Mouse (Mus musculus) kidney, postnatal 36 days (tissue): ENCODE measurements around the gene Celsr3.
A peak's percentile ranks its signal among the peaks of the same experiment; 100 is the strongest.

Experiments
- DNase-seq, 2 experiments: peaks; one replicate each; pipeline ENCODE4 v3.0.0; 2021 to 2022; ENCODE audit warnings: mixed read lengths in 2 of 2

Celsr3 gene

DNA sequence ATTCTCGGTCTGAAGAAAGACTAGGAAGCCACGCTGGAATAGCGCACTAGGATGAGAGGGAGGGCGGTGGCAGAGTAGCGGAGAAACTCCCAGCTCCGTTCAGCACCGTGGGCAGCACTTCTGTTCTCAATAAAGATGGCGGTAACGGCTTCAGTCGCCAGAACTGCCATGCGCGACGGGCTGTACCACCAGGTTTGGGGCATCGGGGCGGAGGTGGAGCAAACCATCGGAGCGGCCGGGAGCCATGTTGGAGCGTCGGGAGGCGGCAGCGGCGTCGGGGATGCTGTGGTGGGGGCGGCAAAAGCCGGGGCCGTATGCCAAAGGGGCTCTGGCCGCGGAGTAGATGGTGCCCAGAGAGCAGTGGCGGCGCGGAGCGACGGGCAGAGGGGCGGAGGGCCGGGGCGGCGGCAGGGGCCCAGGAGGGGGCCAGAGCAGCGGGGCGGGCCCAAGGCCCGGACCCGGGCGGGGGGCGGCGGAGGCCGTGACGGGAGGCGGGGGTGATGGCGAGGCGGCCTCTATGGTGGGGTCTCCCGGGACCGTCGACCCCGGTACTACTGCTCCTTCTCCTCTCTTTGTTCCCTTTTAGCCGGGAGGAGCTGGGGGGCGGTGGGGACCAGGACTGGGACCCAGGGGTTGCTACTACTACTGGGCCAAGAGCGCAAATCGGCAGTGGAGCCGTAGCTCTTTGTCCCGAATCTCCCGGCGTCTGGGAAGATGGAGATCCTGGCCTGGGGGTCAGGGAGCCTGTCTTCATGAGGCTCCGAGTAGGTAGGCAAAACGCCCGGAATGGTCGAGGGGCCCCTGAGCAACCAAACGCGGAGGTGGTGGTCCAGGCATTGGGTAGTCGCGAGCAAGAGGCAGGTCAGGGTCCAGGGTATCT lies at the start of gene Celsr3:
TSS of gene Celsr3 (plus strand) at position 501 of the 880 bp plus-strand sequence.
- peak in 1 of 2 experiments; percentile 38 for DNase-seq

DNA sequence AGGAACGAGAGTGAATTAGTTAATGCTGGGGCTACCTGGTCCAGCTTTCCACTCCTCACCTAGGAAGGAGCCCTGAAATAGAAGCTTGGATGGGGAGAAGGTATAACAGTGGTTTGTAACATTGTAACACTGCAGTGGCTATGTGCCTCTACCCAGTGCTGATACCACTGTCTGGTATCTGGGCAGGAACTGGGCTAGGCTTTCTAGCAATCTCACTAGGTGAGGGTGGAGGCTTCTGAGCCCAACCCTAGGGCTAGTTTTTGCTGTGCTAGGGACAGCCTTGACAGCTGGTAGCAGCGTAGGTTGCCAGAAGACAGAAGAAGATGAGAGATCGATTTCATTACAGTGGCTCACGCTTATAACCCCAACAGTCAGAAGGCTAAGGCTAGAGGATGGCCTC lies 49.5 kb upstream of the Celsr3 start:
- no peak for DNase-seq

DNA sequence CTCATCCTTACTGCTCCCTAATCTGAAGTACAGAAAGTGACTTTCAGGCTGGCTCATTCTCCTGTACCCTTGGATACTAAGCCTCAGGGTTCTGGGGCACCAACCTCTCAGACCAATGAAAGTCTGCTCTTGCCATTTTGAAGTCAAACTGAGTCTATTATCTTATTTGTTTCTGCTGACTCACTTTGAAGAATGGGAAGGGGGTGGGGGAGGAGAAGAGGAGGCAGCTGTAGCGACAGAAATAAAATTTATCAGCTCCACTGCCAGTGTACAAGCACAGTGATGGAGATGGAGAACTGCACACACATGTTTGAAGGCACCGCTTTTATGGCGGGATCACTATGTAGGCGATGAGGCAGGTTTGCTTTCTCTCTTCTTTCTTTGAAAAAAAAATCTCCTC lies 48.8 kb upstream of the Celsr3 start:
- no peak for DNase-seq

DNA sequence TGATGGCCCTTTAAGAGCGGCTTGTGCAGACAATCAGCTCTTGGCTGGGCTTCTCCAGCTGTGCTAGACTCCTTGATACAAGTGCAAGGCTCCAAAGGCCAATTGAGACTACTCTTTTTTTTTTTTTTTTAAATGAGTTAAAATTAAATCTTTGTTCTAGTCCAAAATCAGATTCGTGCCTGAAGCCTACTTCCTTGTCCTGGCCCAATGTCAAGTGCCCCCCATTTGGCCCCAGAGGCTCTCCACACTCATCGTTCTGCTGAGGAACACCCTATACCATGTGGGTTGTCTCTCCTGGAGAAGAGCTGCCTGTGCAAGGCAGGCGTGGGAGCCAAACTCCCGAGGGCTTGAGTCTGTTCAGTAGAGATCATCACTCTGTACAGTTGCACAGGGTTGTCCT lies 45.2 kb upstream of the Celsr3 start:
- peak; percentile 65 to 73 for DNase-seq

DNA sequence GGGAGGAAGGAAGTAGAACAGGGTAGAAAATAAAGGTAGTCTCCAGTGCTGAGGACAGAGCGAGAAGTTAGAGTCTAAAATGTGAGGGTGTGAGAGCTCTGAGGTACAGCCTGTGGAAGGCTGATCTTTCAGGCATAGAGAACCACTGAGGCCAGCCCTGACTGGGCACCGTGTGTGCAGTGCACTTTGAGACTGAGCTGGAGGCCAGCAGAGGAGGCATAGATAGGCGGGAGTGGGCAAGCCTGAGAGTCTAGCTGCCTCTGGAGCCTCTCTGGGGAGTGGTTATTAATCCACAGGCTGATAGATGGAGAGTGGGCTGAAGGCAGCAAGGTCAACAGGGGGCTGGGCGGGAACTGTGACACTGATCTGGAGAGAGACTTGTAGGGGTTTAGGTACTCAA lies 44.2 kb upstream of the Celsr3 start:
- DNase-seq: peak in 1 of 2 experiments; percentile 47

DNA sequence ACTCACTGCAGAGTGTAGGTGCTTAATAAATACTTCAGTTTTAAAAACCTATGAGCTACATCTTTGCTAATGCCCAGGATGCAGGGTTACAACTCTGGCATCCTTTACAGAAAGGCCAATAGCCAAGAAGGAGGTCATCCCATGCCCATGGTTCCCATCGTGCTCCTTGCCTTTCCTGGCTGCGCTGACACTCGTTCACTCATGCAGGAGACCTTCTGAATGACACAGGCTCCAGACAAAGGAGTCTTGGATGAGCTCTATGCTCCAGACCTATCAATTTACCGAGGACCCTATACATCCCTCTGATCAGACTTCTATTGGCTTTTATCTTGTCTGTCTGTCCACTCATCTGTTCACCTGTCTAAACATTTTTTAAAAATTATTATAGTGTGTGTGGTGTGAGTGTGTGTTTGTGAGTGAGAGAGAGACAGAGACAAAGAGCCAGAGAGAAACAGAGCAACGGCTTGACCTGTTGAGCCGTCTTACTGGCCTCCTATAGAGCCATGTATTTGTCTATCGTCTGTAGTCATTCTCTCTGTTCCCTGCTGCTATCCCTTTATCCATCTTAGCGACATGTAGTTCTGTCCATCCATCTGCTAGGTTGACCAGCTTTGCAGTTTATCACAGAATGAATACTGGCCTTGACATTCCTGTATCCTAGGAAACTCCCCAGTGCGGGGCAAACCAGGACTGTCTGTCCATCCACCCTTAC lies 43.1 kb upstream of the Celsr3 start:
- no peak for DNase-seq

DNA sequence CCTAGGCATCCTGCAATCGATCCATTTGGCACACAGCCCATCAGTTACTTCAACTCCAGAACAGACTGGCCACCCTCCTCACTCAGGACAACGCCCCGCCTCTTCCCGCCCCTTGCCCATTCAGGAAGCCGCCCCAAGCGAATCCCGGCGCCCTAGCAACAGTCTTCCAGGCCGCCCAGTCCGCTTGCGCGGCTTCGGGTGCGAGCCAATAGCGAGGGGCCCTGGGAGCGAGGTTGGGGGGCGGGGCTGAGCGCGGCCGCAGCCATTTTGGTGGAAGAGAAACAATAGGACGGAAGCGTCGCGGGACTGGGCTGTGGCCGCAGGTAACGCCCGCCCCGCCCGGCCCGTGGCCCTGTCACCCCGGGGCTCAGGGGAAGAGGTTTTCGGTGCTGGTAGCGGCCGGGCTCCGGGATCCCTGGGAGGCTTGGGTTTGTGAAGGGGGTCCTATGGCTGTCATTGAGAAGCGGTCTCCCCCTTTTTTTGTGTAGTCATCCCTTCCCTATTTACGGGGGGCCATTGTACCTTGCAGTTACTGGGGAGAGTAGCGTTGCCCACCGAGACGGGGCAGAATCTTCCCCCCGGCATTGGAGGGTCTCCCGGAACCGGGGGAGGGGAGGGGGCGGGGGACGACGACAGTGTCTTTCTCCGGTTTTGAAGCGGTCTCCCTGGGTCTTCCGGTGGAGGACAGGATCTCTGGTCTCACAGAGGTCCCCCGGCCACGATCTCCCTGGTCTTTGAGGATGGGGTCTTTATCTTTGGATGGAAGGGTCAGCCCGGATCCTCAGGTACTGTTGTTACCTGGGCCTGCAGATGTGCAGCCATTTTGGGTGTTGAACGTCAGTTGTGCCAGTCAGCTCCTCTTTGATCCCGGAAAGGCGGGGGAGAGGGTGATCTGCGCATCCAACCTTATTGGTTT lies 42.3 kb upstream of the Celsr3 start, which contains the start of gene Ip6k2:
TSS of gene Ip6k2 (plus strand) at position 249 of the 916 bp plus-strand sequence.
- DNase-seq: peak; percentile 97 to 98

DNA sequence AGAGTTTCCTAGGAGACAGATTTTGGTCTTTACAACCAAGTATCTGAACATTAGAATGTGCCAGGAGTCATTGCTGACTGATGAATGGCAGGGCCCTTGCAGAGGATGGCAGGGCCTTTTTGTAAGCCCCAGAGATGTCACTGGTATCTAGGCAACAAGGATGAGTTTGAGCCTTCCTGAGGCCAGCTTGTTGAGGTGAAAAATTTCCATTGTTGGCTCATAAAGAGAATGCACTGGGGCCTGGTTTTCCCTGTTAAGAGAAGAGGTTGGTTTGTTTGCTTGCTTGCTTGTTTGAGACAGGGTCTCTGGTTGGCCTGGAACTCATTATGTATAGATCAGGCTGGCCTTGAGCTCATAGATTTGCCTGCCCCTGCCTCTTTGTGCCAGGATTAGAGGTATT lies 40.7 kb upstream of the Celsr3 start:
- no peak for DNase-seq

DNA sequence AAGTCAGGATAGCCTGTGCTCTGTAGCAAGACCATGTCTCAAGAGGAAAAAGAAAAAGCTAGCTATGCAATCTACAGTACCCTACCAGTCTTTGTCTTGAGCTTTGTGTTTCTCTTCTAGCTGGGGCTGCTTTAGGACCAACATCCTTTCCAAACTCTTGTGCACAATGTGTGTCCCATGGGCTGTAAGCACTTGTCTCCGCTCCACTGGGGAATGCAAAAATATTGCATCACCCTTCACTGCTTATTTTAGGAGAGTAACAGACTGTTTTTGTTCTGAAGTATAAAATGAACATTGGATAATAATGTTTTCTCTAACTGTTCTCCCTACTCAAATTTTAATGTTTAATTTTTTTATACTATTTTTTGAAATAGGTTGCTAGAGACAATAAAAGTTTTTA lies 39.6 kb upstream of the Celsr3 start:
- no peak for DNase-seq

DNA sequence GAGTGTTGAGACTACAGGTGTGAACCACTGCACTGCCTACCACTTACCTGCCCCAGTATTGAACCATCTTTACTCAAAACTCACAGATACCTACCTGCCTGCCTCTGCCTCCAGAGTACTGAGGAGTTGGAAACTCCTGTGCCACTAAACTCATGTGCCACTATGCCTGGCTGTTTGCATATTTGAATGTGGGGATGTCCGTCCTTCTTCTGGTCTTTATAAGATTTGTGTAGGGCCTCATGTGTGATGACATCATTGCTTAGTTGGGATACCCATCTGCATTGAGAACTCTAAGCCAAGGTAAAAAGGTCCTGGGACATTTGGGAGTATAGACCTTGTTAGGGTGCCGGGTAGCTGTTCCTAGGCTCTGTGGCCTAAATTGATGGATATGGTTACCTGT lies 39.0 kb upstream of the Celsr3 start:
- no peak for DNase-seq

DNA sequence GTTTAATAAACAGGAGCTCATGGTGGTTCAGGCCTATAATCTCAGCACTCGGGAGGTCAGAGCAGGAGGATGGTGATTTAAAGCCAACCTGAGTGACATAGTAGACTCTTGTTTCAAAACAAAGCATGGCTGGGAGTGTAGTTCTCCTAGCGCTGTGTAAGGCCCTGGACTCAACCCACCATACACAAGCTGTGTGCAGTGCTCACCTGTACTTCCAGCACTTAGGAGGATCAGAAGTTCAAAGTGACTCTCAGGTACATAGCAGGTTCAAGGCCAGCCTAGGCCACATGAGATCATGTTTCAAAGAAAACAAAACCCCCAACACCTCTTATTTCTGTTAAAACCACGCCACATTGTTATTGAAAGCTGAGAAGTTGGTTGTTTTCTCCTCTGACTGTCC lies 37.4 kb upstream of the Celsr3 start:
- DNase-seq: no peak

DNA sequence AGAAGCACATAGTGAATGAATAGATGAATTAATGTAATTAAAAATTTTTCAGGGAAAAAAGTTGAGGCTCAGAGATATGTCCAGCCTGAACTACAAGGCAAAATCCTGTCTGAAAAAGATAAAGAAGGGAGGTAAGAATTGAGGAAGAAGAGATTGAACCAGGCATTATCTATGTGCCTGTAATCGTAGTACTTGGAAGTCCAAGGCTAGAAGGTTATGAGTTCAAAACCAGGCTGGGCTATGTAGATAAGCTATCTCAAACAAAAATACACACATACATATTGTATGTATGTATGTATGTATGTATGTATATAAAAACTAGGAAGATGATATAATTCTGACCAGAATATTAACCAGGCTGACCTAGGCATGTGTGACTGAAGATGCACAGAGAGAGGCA lies 33.8 kb upstream of the Celsr3 start:
- DNase-seq: no peak

DNA sequence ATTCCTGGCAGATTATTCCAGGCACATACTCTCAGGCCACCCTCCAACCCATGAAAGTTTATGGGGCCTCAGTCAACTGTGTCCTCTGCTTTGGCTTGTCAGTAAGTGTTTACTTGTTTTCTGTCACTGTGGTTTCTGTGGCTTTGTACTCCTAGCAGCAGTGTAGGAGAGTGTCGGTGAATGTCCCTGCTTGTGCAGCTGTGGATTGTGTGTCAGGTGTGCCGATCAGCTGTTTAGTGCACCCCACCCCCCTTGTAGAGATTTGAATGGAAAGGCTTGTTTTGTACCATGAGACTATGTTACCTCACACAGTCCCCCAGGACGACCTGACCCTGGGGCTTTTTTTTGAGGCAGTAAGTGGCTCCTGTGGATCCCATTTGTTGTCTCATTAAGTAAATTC lies 33.4 kb upstream of the Celsr3 start:
- no peak for DNase-seq

DNA sequence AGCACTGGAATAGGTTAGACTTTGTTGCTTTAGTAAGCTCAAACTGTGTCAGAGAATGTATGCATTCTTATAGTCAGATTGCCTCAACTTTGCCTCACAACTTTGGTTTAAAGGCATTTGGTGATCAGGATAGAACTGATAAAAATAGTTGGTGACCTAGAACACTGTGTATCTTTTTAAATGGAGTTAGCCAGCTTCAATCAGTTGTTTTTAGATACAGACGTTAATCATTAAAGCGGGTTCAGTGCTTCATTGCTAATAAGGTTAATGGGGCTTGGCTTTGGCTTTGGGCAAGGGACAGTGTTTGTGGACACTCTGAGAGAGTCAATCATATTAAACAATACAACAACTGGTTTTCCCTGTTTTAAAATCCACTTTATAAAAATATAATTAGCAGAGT lies 30.8 kb upstream of the Celsr3 start:
- peak; percentile 36 to 84 for DNase-seq

DNA sequence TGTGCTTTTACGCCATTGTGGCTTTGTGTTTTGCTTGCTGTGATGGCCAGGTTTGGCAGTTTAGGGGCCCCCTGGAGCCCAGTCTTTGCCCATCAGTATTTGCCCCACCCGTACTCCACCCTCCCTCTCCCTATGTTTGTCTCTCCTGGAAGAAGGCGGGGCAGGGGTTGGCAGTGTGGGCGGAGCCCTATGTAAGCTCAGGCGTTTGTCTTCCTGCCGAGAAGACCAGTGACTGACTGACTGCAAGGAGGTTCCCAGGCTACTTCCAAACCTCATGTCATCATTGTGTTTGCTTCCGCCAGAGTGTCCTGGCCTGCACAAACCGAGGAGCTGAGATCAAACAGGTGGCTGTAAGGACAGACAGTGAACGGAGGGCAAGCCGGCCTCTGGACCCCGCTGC lies 30.4 kb upstream of the Celsr3 start:
- DNase-seq: peak; percentile 82 to 93

DNA sequence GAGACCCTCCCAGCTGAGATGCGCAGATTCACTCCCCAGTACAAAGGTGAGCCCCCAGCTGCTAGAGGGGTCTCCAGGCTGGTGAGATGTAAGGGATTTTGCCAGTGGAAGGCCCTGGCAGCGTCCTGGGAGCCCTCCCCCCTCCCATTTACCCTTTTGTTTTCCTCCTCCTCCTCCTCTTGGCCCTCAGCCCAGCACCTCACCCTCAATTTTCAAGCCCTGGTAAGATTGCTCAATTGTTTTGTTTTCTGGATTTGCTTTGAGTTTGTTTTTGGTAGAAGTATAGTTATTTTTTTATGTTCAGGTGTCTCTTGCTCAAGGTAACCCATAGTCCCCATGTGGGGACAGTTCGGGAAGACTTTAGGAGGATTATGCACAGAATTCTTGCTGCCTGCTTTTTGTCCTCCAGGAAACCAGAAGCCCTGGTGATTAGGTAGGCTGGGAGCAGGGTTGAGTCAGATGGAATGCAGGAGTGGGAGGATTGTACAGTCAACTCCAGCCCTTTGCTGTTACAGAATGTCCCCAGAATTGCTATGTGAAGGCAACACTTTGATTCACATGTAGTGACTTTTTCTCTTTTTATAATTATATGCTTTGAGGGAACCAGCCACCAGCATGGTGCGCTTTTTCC lies 29.7 kb upstream of the Celsr3 start:
- peak; percentile 54 for DNase-seq

DNA sequence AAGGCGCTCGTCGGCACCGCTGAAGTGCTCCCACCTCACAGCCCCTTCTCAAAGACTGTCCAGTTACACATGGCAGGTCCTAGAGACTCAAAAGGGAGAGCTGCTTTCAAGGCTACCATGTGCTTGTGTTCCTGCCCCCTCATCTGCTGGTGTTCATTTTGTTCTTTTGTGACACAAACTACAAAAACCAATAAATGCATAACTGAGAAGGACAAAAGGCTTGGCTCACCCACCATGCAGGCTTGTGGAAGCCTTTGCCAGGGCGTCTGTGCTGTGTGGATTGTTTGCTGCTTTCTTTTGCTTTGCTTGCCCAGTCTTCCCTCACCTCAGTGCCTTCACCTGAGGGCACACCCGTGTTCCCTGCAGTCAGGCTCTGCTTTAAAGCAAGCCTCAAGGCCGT lies 28.6 kb upstream of the Celsr3 start:
- no peak for DNase-seq

DNA sequence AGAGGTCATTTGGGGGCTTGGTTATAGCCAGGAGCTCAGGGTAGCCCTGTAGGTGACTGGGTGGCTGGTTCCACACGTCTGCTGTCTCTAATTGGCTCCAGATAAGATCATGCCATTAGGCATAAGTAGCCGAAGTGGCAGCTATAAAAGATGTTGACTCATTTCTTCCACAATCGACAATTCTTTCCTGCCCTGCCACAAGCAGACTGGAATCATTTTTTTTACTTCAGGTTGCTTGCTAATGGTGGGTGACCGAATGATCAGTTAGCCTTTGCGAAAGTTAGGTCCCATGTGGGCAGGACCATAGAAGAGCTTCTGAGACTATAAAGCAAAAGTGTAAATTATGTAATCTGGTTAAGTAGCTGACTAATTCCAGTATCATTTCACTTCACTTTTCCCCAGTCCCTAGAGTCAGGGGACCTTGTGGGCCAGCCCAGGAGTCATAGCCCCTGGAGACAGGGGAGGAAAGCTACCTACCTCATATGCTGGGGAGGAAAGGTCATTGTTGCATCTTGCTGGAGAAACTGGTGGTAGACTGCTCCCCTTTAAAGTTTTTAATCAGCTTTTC lies 27.5 kb upstream of the Celsr3 start:
- no peak for DNase-seq

DNA sequence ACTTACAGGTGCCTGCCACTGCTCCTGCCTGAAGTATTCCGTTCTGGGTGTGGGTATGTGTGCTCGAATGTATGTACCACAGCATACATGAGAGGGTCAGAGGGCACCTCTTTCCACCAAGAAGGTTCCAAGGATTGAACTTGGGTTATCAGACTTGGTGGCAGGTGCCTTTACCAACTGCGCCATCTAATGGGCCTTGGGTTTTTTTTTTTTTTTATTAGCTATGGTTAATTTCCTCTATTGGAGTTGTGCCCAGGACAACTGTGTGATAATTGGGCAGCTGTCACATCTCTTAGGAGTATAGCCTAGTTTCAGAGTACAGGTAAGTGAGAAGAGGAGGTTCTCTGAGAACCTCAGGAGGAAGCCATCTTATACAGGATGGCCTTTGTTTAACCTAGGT lies 26.6 kb upstream of the Celsr3 start:
- DNase-seq: no peak

DNA sequence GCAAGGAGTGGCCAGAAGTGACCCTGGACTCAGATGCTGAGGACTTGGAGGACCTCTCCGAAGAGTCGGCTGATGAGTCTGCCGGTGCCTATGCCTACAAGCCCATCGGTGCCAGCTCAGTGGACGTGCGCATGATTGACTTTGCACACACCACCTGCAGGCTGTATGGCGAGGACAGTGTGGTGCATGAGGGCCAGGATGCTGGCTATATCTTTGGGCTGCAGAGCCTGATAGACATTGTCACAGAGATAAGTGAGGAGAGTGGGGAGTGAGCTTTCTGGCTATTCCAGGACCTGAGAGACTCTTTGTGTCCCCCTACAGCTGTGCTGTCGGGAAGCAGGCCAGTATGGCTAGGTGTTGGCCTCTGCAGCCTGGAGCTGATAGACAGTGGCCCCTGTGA lies 20.4 kb upstream of the Celsr3 start:
- no peak for DNase-seq

DNA sequence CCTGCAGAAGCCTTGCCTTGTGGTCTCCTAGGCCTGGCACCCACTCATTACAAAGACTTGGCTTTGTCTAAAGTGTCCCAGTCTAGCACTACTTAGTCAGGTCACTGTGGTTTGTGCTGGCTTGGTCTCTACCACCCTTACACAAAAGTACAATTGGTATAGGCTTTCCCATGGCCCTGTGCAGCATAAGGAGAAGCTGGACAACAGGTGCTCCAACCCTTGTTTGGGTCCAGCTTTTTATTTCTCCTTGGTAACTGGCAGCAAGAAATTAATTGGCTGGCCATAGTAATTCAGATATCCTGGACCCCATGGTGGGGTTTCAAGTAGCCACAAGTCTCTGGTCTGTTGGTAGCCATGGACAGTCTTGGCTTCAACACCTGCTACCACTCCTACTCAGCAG lies 19.7 kb upstream of the Celsr3 start:
- DNase-seq: no peak

DNA sequence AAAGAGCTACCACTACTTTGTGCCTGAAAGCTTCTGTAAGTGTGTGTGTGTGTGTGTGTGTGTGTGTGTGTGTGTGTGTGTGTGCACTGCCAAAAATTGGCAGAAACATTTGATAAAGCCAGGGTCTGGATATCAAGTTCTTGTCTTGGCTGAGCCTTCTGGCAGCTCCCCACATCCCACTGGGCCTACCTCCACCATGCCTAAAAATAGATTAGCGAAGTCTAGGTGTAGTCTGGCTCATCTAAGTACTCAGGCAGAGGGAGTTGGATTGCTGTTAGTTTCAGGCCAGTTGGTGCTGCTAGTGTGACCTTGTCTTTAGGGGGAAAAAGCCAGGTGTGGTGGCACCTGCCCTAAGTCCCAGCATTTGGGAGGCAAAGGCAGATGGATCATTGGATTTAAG lies 19.3 kb upstream of the Celsr3 start:
- DNase-seq: no peak
